Mouse (Mus musculus) megakaryocyte progenitor cell, adult 5-6 weeks (primary cell): ENCODE results near the gene Psip1. TPM values are rescaled to one million over a fixed set of nuclear protein-coding genes. Genes with fewer than 3 reads are reported as not detected.
A peak's percentile ranks its signal among the peaks of the same experiment; 100 is the strongest.
"Not testable (repeated sequence)": the region's sequence is repeated elsewhere in the genome, so short reads cannot be mapped to it uniquely, and the experiment has no call there.

Source experiments
- ATAC-seq: replicated peaks from 2 replicates; pipeline ENCODE4 v1.8.0; 2016; ENCODE audit warnings: mild to moderate bottlenecking, moderate TSS enrichment, inconsistent platforms; ENCODE audit not compliant: poor library complexity
- total RNA-seq, 2 experiments: library from RNA; stranded (forward) in 1 of 2; stranded (reverse) in 1 of 2; fragments of 157-497, 149-512 nt in 1 of 2; fragments of 200-1000 nt in 1 of 2; gene quantifications; 2 replicates each; pipeline versions ENCODE4 v1.2.3 to v1.2.4; 2015 to 2017

The Psip1 gene
- total RNA-seq (2015) (154 and 173 TPM in 2 replicates), total RNA-seq (2017) (158 and 198 TPM in 2 replicates)

DNA sequence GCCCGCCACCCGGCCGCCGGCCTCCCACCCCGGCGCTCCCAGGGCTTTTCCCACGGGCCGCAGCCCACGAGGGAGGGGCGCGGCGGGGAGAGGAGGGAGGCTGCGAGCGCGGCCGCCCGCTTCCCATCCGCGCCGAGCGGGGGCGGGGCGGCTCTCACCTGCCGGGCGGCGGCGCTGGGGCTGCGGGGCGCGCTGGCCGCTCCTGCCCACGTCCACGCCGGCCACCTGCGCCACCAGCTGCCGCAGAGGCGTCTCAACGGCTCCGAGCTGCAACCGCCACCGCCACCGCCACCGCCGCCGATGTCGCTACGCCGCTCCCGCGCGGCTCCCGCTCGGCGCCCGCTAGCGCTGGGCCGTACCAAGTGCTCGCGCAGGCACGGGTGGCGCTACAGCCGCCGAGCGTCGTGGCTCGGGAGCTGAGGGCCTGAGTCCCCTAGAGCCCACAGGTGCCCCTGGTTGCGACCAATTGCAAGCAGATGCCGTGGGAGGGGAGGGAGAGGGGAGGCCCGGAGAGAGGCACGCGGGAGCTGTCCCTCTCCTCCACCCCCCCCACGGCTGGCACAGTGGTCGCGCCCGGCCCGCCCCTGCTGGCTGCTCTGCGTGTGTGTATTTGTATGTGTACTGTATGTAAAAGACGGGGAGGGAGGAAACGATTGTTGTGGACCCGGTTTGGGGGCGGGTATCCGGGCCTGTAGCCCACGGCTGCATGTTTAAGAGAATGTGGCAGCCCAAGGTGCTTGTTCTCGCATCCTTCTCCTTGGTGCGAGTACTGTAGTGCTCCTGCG lies at the start of gene Psip1:
Gene Psip1, minus strand, starts transcription at position 343 of the 785 bp plus-strand sequence.
- ATAC-seq: peak; percentile 86

- ATAC-seq: no peak
These were observed 47.8 kb upstream of the Psip1 start for GRCm38 (mm10) chr4:83534024-83534423.

DNA sequence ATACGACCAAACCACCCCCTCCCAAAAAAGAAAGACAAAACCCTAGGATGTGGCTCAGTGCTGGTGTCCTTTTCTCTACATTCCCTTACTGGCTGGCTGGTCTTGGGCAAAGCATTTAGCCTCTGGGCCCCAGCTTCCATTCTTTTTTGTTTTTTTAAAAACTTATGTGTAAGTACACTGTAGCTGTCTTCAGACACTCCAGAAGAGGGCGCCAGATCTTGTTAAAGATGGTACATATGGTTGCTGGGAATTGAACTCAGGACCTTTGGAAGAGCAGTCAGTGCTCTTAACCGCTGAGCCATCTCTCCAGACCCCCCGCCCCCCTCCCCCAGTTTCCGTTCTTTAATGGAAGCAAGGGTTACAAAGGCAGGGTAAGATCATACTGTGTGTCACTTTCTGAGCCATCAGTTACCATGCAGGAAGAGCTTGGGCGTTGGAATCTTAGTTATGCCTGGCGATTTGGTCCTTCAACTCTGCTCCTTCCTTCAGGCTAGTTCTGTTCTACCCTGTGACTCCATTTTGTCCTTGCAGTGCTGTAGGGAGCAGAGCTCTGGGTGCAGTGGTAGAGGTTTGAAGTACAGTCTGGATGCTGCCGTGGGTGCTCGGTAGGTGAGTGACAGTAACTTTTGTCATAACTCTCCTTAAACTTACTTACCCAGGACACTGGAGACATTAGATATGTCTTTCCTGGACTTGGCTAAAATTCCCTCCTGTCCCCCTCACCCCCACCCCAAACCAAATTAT lies 47.1 kb upstream of the Psip1 start:
- peak; percentile 48 for ATAC-seq

GRCm38 (mm10) chr4:83530060-83530459 lies 43.8 kb upstream of the Psip1 start:
- not testable (repeated sequence) for ATAC-seq

DNA sequence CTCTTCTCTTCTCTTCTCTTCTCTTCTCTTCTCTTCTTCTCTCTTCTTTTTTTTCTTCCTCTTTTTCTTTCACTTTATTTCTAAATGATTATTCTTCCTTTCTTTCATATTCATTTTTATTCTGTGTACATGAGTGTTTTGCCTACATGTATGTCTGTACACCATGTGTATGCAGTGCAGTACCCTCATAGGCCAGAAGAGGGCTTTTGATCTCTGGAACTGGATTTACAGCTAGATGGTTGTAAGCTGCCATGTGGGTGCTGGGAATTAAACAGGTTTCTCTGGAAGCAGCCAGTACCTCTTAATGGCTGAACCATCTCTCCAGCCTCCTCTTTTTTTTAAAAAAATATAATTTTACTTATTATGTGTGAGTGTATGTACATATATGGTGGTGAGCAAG lies 41.7 kb upstream of the Psip1 start:
- 0 out of 2 replicates have a peak, but pooled peaks have one; percentile 19 for ATAC-seq

GRCm38 (mm10) chr4:83526988-83527334 lies 40.7 kb upstream of the Psip1 start:
- no peak for ATAC-seq

DNA sequence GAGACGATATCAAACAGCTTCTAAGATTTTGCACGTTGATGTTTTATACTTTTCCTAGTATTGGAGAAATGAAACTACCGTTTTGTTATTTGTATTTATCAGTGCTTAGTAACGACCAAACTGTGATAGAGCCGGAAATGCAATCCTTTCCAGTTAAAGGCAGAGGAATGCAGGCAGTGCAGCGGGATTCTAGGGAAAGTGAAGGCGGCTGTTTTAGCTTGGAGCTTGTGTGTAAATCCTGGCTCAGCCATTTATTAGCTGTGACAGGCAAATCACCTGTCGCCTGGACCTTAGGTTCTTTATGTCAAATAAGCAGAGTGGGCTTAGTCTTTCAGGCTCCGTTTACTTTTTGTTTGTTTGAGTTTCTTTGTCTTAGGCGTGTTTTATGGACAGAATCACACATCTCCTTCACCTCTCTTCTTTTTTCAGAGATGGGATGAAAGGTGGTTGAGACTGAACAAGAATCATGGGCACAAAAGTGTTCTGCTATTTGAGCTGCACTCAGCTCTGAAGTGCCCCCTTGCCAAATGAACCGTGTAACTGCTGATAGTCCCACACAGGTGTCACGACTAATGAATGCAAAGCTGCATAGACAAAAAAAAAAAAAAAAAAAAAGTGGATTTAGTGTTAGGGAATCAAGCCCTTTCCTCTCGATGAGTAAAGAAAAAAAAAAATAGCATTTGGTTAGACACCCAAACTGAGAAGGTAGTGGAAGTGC lies 40.2 kb upstream of the Psip1 start:
- ATAC-seq: 0 out of 2 replicates have a peak, but pooled peaks have one; percentile 10

GRCm38 (mm10) chr4:83525690-83526055 lies 39.4 kb upstream of the Psip1 start:
- ATAC-seq: peak; percentile 58

GRCm38 (mm10) chr4:83524843-83525689 lies 38.8 kb upstream of the Psip1 start, which contains the start of gene Ccdc171:
Ccdc171 (plus strand) TSS chr4:83525545.
- peak; percentile 79 for ATAC-seq

GRCm38 (mm10) chr4:83524456-83524842 lies 38.2 kb upstream of the Psip1 start:
- ATAC-seq: peak; percentile 18; the same call in 1 of the 2 replicates

- no peak for ATAC-seq
These were observed 35.8 kb upstream of the Psip1 start for GRCm38 (mm10) chr4:83522066-83522465.

DNA sequence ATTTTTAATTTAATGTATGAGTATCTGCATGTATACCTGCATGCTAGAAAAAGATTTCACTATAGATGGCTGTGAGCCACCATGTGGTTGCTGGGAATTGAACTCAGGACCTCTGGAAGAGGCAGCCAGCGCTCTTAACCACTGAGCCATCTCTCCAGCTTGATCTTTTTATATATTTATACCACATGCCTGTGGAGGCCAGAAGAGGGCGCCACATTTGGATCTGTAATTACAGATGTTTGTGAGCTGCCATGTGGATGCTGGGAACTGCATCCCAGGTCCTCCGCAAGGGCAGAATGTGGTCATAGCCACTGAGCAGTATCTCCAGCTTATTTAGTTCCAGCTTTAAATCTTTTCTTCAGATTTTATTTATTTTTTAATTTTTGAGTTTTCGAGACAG lies 34.0 kb upstream of the Psip1 start:
- ATAC-seq: 0 out of 2 replicates have a peak, but pooled peaks have one; percentile 40

DNA sequence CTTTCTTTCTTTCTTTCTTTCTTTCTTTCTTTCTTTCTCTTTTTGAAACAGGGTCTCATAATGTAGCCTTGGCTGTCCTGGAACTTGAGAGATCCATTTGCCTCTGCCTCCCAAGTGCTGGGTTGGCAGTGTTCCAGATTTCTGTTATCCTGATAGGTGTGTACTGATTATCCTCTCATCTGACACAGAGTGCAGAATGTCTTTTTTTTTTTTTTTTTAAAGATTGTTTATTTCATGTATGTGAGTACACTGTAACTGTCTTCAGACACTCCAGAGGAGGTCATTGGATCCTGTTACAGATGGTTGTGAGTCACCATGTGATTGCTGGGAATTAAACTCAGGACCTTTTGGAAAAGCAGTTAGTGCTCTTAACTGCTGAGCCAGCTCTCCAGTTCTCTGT lies 33.5 kb upstream of the Psip1 start:
- no peak for ATAC-seq

DNA sequence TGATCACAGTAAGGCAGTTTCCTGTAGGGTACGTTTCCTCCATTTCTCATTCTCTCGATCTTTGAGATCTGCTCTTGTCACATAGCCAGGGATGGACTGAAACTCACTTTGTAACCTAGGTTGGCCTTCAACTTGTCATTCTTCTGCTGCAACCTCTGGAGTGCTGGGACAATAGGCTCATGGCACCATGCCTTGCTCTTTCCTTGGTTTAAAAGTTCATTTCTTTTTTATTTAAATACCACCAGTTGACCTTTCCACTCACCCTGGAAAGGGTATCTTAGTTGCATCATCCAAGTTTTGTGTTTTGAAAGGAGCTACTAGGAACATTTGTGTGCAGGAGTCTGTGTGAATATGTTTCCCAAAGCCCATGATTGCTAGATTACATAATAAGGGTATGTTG lies 32.9 kb upstream of the Psip1 start:
- ATAC-seq: no peak

GRCm38 (mm10) chr4:83516144-83516543 lies 29.9 kb upstream of the Psip1 start:
- not testable (repeated sequence) for ATAC-seq

DNA sequence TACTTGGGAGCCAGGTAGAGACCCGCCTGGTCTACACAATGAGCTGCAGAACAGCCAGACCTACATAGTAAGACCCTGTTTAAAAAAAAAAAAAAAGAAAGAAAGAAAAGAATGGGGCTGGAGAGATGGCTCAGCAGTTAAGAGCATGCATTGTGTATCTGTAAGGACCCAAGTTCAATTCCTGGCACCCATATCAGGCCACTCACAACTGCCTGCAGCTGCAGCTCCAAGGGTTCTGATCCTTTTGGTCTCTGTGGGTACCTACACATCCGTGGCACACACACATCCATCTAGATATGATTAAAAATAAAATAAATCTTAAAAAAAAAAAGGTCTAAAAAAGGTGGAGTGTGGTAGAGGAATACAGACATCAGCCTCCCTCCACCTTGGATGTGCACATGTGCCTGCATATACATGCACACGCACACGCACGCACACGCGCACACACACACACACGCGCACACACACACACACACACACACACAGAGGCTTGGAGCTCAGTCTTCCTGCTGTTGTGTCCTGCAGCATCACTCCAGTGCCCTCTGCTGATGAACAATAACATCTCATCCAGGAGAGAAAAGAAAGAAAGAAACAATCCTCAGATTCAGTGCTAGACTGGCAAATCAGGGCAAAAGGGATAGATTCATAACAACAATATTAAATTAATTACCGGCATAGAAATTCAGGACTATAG lies 28.9 kb upstream of the Psip1 start:
- peak; percentile 63 for ATAC-seq

- ATAC-seq: no peak
These were observed 27.9 kb upstream of the Psip1 start for GRCm38 (mm10) chr4:83514183-83514582.

DNA sequence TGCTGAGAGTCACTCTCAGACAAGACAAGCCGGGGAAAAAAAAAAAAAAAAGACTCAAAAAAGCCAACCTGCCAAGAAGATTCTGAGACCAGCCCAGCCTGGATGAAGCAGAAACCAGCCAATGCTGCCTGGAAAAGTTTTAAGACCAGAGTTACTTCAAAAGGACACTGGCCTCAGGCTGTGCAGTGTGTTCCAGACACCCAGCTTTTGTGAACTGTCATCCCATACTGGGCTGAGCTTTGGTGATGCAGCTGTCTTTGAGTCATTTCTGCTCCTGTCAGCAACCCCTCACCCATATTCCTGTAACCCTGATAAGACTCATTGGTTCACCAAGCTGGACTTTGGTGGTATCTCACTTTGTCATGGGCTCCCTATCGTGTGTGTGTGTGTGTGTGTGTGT lies 26.4 kb upstream of the Psip1 start:
- ATAC-seq: 0 out of 2 replicates have a peak, but pooled peaks have one; percentile 23

GRCm38 (mm10) chr4:83512217-83512616 lies 26.0 kb upstream of the Psip1 start:
- 0 out of 2 replicates have a peak, but pooled peaks have one; percentile 23 for ATAC-seq

DNA sequence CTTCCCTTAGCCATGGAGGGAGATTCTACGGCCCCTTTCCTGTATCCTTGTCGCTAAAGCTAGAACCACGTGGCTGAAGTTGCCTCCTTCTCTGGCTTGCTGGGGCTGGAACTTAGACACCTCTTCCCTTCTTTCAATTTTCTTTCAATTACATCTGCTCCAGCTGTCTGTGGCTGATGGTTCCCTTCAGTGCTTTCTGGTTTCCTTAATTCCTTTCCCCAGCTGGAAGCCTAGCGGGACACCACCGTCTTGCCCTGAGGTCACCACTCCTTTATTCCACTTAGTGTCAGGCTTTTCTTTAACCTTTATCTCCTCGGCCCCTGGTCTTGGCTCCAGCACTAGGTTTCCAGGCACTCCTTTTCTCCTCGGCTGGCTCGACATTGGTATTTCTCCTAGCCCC lies 24.8 kb upstream of the Psip1 start:
- no peak for ATAC-seq
